Mouse (Mus musculus) liver, postnatal 0 days (tissue): ENCODE measurements around the gene Rbms1. TPM values are rescaled to one million over a fixed set of nuclear protein-coding genes. Genes with fewer than 3 reads are reported as not detected.
A peak's percentile ranks its signal among the peaks of the same experiment; 100 is the strongest.

ENCODE experiments used
- ATAC-seq: fragments of 200-750 bp; cut with Nextera tagmentation; 2 replicates; pipeline ENCODE4 v1.8.0; 2017; ENCODE audit warnings: mild to moderate bottlenecking, moderate library complexity
- DNase-seq: peaks from one replicate; pipeline ENCODE4 v3.0.0-alpha.2; 2016
- H3K27ac ChIP-seq: fragments of 300-500 bp; sonication (generic); 2 replicates; pipeline ENCODE4 v1.5.1; 2014; ENCODE audit warnings: antibody characterized with exemption, moderate library complexity, mild to moderate bottlenecking, low read depth
- H3K27me3 ChIP-seq: fragments of 300-500 bp; sonication (generic); 2 replicates; pipeline ENCODE4 v1.6.1; 2014; ENCODE audit warnings: low read length, control low read depth, mixed read lengths; ENCODE audit not compliant: insufficient read depth
- H3K36me3 ChIP-seq: fragments of 300-500 bp; sonication (generic); replicated peaks from 2 replicates; pipeline ENCODE4 v1.6.1; 2014; ENCODE audit warnings: mild to moderate bottlenecking, control low read depth, low read length, moderate library complexity, mixed read lengths; ENCODE audit not compliant: insufficient read depth
- H3K4me1 ChIP-seq: fragments of 300-500 bp; sonication (generic); 2 replicates; pipeline ENCODE4 v1.6.1; 2014; ENCODE audit warnings: antibody characterized with exemption, mild to moderate bottlenecking, control low read depth; ENCODE audit not compliant: insufficient read depth
- H3K4me2 ChIP-seq: fragments of 300-500 bp; sonication (generic); 2 replicates; pipeline ENCODE4 v1.6.1; 2014; ENCODE audit warnings: low read depth, mild to moderate bottlenecking, low read length, moderate library complexity, mixed read lengths
- H3K4me3 ChIP-seq: fragments of 300-500 bp; sonication (generic); 2 replicates; pipeline ENCODE4 v1.5.1; 2014; ENCODE audit warnings: low read depth, low read length
- H3K9ac ChIP-seq: fragments of 300-500 bp; sonication (generic); replicated peaks from 2 replicates; pipeline ENCODE4 v1.6.1; 2014; ENCODE audit warnings: mild to moderate bottlenecking, moderate library complexity
- H3K9me3 ChIP-seq: fragments of 300-500 bp; sonication (generic); 2 replicates; pipeline ENCODE4 v1.6.1; 2016; ENCODE audit warnings: mild to moderate bottlenecking, control low read depth, low read length, mixed read lengths
- CTCF ChIP-seq: sonication (generic); IDR thresholded peaks from 2 replicates; pipeline ENCODE4 v1.5.1; 2016; ENCODE audit warnings: antibody characterized with exemption, low read depth
- EP300 ChIP-seq: IDR thresholded peaks from 2 replicates; pipeline ENCODE4 v1.6.1; 2016; ENCODE audit warnings: antibody characterized with exemption, low read depth, mild to moderate bottlenecking
- WGBS: fragments of 180-500 bp; shearing (Covaris S2); extraction: QIAGEN DNeasy Blood & Tissue Kit; methylation state at CpG from one replicate; pipeline ENCODE4 v1.1.7; 2014; ENCODE audit not compliant: insufficient replicate concordance; 5-methylcytosine and 5-hydroxymethylcytosine counted together
- polyA plus RNA-seq: library from polyadenylated mRNA; unstranded; fragments of >200 nt; fragmentation: Nextera tagmentation; extraction: Ambion mirVana; gene quantifications from 2 replicates; pipeline ENCODE4 v1.2.1, GENCODE M21; 2015

Rbms1 gene
- polyA plus RNA-seq, 1 experiment from 2014 or later: 38.5 TPM

- H3K36me3 ChIP-seq: 0 out of 2 replicates have a peak, but pooled peaks cover 5% of the 10 kb centered on the region
- TF ChIP-seq EP300: no peak
- TF ChIP-seq CTCF: no peak
- DNase-seq (no peak), ATAC-seq (no peak)
- 0 out of 2 replicates have a peak overlapping the region, but pooled peaks have one; percentile 71 for H3K4me2 ChIP-seq
- no peaks in the 10 kb centered on the region for H3K9me3 ChIP-seq
- H3K27ac ChIP-seq: no peak overlapping the region
- H3K4me3 ChIP-seq: no peak overlapping the region
- peaks cover 44% of the 10 kb centered on the region for H3K4me1 ChIP-seq
- H3K9ac ChIP-seq: no peak overlapping the region
- H3K27me3 ChIP-seq: no peaks in the 10 kb centered on the region
- 55% methylated on average over 5 of the region's 5 CpGs for WGBS
These were observed 80.6 kb downstream of the Rbms1 start for GRCm38 (mm10) chr2:60882202-60883042.

GRCm38 (mm10) chr2:60881571-60882041 lies 81.4 kb downstream of the Rbms1 start:
- no peaks in the 10 kb centered on the region for H3K27me3 ChIP-seq
- WGBS: 2% methylated on average over 21 of the region's 27 CpGs
- H3K9me3 ChIP-seq: no peaks in the 10 kb centered on the region
- peak overlapping the region; percentile 86 for H3K4me3 ChIP-seq
- H3K4me2 ChIP-seq: peak overlapping the region; percentile 71
- TF ChIP-seq EP300 (no peak), CTCF (no peak)
- peak overlapping the region; percentile 95 for H3K9ac ChIP-seq
- no peak for DNase-seq
- peak overlapping the region; percentile 98 for H3K27ac ChIP-seq
- H3K36me3 ChIP-seq: 0 out of 2 replicates have a peak, but pooled peaks cover 5% of the 10 kb centered on the region
- peaks cover 48% of the 10 kb centered on the region for H3K4me1 ChIP-seq
- no peak for ATAC-seq

- Histone ChIP-seq H3K4me1 (peaks cover 53% of the 10 kb centered on the region), H3K9ac (peak overlapping the region; percentile 95), H3K4me2 (peak overlapping the region; percentile 71), H3K27ac (peak overlapping the region; percentile 98), H3K36me3 (0 out of 2 replicates have a peak, but pooled peaks cover 5% of the 10 kb centered on the region), H3K9me3 (no peaks in the 10 kb centered on the region), H3K4me3 (peak overlapping the region; percentile 86), H3K27me3 (no peaks in the 10 kb centered on the region)
- TF ChIP-seq CTCF (no peak), EP300 (no peak)
- ATAC-seq (peak; percentile 89), DNase-seq (peak; percentile 81)
- WGBS: 0% methylated on average over 49 of the region's 104 CpGs
These were observed 82.0 kb downstream of the Rbms1 start for GRCm38 (mm10) chr2:60880789-60881570.

- peaks cover 58% of the 10 kb centered on the region for H3K4me1 ChIP-seq
- H3K4me2 ChIP-seq: peak overlapping the region; percentile 71
- no peak for TF ChIP-seq CTCF
- peak; percentile 69; the same call in 1 of the 2 replicates for TF ChIP-seq EP300
These were observed 82.8 kb downstream of the Rbms1 start for GRCm38 (mm10) chr2:60879966-60880788.

GRCm38 (mm10) chr2:60879141-60879818 lies 83.7 kb downstream of the Rbms1 start:
- peak overlapping the region; percentile 86; the same call in 1 of the 2 replicates for H3K4me3 ChIP-seq
- 62% methylated on average over 5 of the region's 5 CpGs for WGBS

More at GRCm38 (mm10) chr2:60879966-60880788, 82.8 kb downstream of the Rbms1 start:
- Histone ChIP-seq H3K36me3 (0 out of 2 replicates have a peak, but pooled peaks cover 5% of the 10 kb centered on the region), H3K27me3 (no peaks in the 10 kb centered on the region), H3K4me3 (peak overlapping the region; percentile 86), H3K9me3 (no peaks in the 10 kb centered on the region), H3K9ac (peak overlapping the region; percentile 95), H3K27ac (peak overlapping the region; percentile 98)
- DNase-seq (no peak), ATAC-seq (no peak)
- WGBS: 11% methylated on average over 14 of the region's 14 CpGs

More at GRCm38 (mm10) chr2:60879141-60879818, 83.7 kb downstream of the Rbms1 start:
- H3K27ac ChIP-seq: peak overlapping the region; percentile 98; the same call in 1 of the 2 replicates
- H3K4me1 ChIP-seq: peaks cover 54% of the 10 kb centered on the region
- peak overlapping the region; percentile 71 for H3K4me2 ChIP-seq
- H3K9me3 ChIP-seq: no peaks in the 10 kb centered on the region
- no peak for TF ChIP-seq EP300
- TF ChIP-seq CTCF: no peak
- no peaks in the 10 kb centered on the region for H3K27me3 ChIP-seq
- no peak for ATAC-seq
- no peak for DNase-seq
- H3K36me3 ChIP-seq: 0 out of 2 replicates have a peak, but pooled peaks cover 5% of the 10 kb centered on the region
- H3K9ac ChIP-seq: no peak overlapping the region
